Mouse (Mus musculus) midbrain, embryonic 11.5 days (tissue): ENCODE measurements around the gene Tnpo1. TPM values are rescaled to one million over a fixed set of nuclear protein-coding genes. Genes with fewer than 3 reads are reported as not detected.

Experiments
- ATAC-seq: fragments of 200-750 bp; cut with Nextera tagmentation; 2 replicates; pipeline ENCODE4 v1.8.0; 2017; ENCODE audit warnings: moderate TSS enrichment, moderate library complexity; ENCODE audit not compliant: low FRiP score
- DNase-seq: peaks from one replicate; pipeline ENCODE4 v3.0.0; 2015; ENCODE audit warnings: low spot score; ENCODE audit errors: missing footprints
- H3K27ac ChIP-seq: fragments of 300-500 bp; sonication (generic); 2 replicates; pipeline ENCODE4 v1.5.1; 2014; ENCODE audit warnings: low read depth, low read length
- H3K27me3 ChIP-seq: fragments of 300-500 bp; sonication (generic); 2 replicates; pipeline ENCODE4 v1.6.1; 2014; ENCODE audit warnings: mild to moderate bottlenecking, low read length, moderate library complexity, mixed read lengths; ENCODE audit not compliant: control insufficient read depth, insufficient read depth
- H3K36me3 ChIP-seq: fragments of 300-500 bp; sonication (generic); 2 replicates; pipeline ENCODE4 v1.6.1; 2014; ENCODE audit warnings: mild to moderate bottlenecking, low read length, moderate library complexity, mixed read lengths; ENCODE audit not compliant: control insufficient read depth, insufficient read depth
- H3K4me1 ChIP-seq: fragments of 300-500 bp; sonication (generic); 2 replicates; pipeline ENCODE4 v1.6.1; 2014; ENCODE audit warnings: low read length; ENCODE audit not compliant: control insufficient read depth, insufficient read depth
- H3K4me2 ChIP-seq: fragments of 300-500 bp; sonication (generic); 2 replicates; pipeline ENCODE4 v1.6.1; 2014; ENCODE audit warnings: mild to moderate bottlenecking, moderate library complexity
- H3K4me3 ChIP-seq: fragments of 300-500 bp; sonication (generic); 2 replicates; pipeline ENCODE4 v1.5.1; 2014; ENCODE audit warnings: low read depth, low read length
- H3K9ac ChIP-seq: fragments of 300-500 bp; sonication (generic); 2 replicates; pipeline ENCODE4 v1.6.1; 2014; ENCODE audit warnings: low read length
- H3K9me3 ChIP-seq: fragments of 300-500 bp; sonication (generic); 2 replicates; pipeline ENCODE4 v1.6.1; 2016; ENCODE audit warnings: low read length; ENCODE audit not compliant: control insufficient read depth
- WGBS: fragments of 180-500 bp; shearing (Covaris S2); extraction: QIAGEN DNeasy Blood & Tissue Kit; methylation state at CpG from one replicate; pipeline ENCODE4 v1.1.7; 2014; 5-methylcytosine and 5-hydroxymethylcytosine counted together
- polyA plus RNA-seq: library from polyadenylated mRNA; unstranded; fragments of >200 nt; fragmentation: Nextera tagmentation; extraction: Ambion mirVana; gene quantifications from 2 replicates; pipeline ENCODE4 v1.2.1, GENCODE M21; 2014

The Tnpo1 gene
- polyA plus RNA-seq, 1 experiment from 2014 or later: 63.1 TPM

GRCm38 (mm10) chr13:98920300-98920699 lies 5.9 kb downstream of the Tnpo1 start:
- DNase-seq (no peak), ATAC-seq (no peak)
- Histone ChIP-seq H3K9ac (no peak overlapping the region), H3K4me2 (no peak overlapping the region), H3K36me3 (peaks cover 19% of the 10 kb centered on the region), H3K4me1 (peaks cover 9% of the 10 kb centered on the region; the same call in 1 of the 2 replicates), H3K4me3 (no peak overlapping the region), H3K27me3 (no peaks in the 10 kb centered on the region), H3K27ac (no peak overlapping the region), H3K9me3 (peaks cover 3% of the 10 kb centered on the region; the same call in 1 of the 2 replicates)
- WGBS: 97% methylated on average over 3 of the region's 3 CpGs

GRCm38 (mm10) chr13:98919695-98920094 lies 6.5 kb downstream of the Tnpo1 start:
- Histone ChIP-seq H3K4me1 (peaks cover 7% of the 10 kb centered on the region; the same call in 1 of the 2 replicates), H3K4me2 (no peak overlapping the region), H3K36me3 (peaks cover 19% of the 10 kb centered on the region), H3K9me3 (peaks cover 3% of the 10 kb centered on the region; the same call in 1 of the 2 replicates), H3K27ac (no peak overlapping the region), H3K27me3 (no peaks in the 10 kb centered on the region), H3K9ac (no peak overlapping the region), H3K4me3 (no peak overlapping the region)
- WGBS: 89% methylated on average over 8 of the region's 8 CpGs
- ATAC-seq (no peak), DNase-seq (no peak)

GRCm38 (mm10) chr13:98917851-98918250 lies 8.3 kb downstream of the Tnpo1 start:
- Histone ChIP-seq H3K4me2 (no peak overlapping the region), H3K36me3 (peaks cover 17% of the 10 kb centered on the region), H3K9ac (no peak overlapping the region), H3K4me1 (peaks cover 11% of the 10 kb centered on the region; the same call in 1 of the 2 replicates), H3K9me3 (peaks cover 3% of the 10 kb centered on the region; the same call in 1 of the 2 replicates), H3K4me3 (no peak overlapping the region), H3K27ac (no peak overlapping the region), H3K27me3 (no peaks in the 10 kb centered on the region)
- DNase-seq (no peak), ATAC-seq (no peak)
- 90% methylated on average over 2 of the region's 2 CpGs for WGBS

- H3K9ac ChIP-seq: no peak overlapping the region
- H3K27me3 ChIP-seq: no peaks in the 10 kb centered on the region
- H3K4me3 ChIP-seq: no peak overlapping the region
- H3K36me3 ChIP-seq: peaks cover 2% of the 10 kb centered on the region; the same call in 1 of the 2 replicates
- ATAC-seq: no peak
- no peaks in the 10 kb centered on the region for H3K9me3 ChIP-seq
- H3K4me1 ChIP-seq: peaks cover 17% of the 10 kb centered on the region; the same call in 1 of the 2 replicates
- H3K27ac ChIP-seq: no peak overlapping the region
- DNase-seq: no peak
- WGBS: 86% methylated on average over 4 of the region's 4 CpGs
- no peak overlapping the region for H3K4me2 ChIP-seq
These were observed 10.6 kb downstream of the Tnpo1 start for GRCm38 (mm10) chr13:98915591-98915990.

GRCm38 (mm10) chr13:98914844-98915212 lies 11.4 kb downstream of the Tnpo1 start:
- H3K4me2 ChIP-seq: no peak overlapping the region
- no peak overlapping the region for H3K4me3 ChIP-seq
- DNase-seq: no peak
- WGBS: 75% methylated on average over 5 of the region's 5 CpGs
- no peak for ATAC-seq
- peaks cover 2% of the 10 kb centered on the region; the same call in 1 of the 2 replicates for H3K36me3 ChIP-seq
- no peak overlapping the region for H3K27ac ChIP-seq
- no peak overlapping the region for H3K9ac ChIP-seq
- H3K4me1 ChIP-seq: peaks cover 17% of the 10 kb centered on the region; the same call in 1 of the 2 replicates
- H3K27me3 ChIP-seq: no peaks in the 10 kb centered on the region
- no peaks in the 10 kb centered on the region for H3K9me3 ChIP-seq

GRCm38 (mm10) chr13:98914010-98914843 lies 12.0 kb downstream of the Tnpo1 start:
- Histone ChIP-seq H3K4me2 (no peak overlapping the region), H3K9me3 (no peaks in the 10 kb centered on the region), H3K4me3 (no peak overlapping the region), H3K36me3 (peaks cover 2% of the 10 kb centered on the region; the same call in 1 of the 2 replicates), H3K9ac (no peak overlapping the region), H3K4me1 (peaks cover 17% of the 10 kb centered on the region; the same call in 1 of the 2 replicates), H3K27me3 (no peaks in the 10 kb centered on the region), H3K27ac (no peak overlapping the region)
- ATAC-seq (no peak), DNase-seq (no peak)
- 73% methylated on average over 14 of the region's 14 CpGs for WGBS

GRCm38 (mm10) chr13:98913196-98913595 lies 13.0 kb downstream of the Tnpo1 start:
- no peak overlapping the region for H3K4me3 ChIP-seq
- no peak overlapping the region for H3K27ac ChIP-seq
- H3K4me2 ChIP-seq: no peak overlapping the region
- H3K4me1 ChIP-seq: peaks cover 17% of the 10 kb centered on the region; the same call in 1 of the 2 replicates
- peaks cover 2% of the 10 kb centered on the region; the same call in 1 of the 2 replicates for H3K36me3 ChIP-seq
- H3K9me3 ChIP-seq: no peaks in the 10 kb centered on the region
- 73% methylated on average over 7 of the region's 7 CpGs for WGBS
- no peak overlapping the region for H3K9ac ChIP-seq
- H3K27me3 ChIP-seq: no peaks in the 10 kb centered on the region
- DNase-seq (no peak), ATAC-seq (no peak)

- 79% methylated on average over 8 of the region's 8 CpGs for WGBS
- Histone ChIP-seq H3K4me3 (no peak overlapping the region), H3K4me2 (no peak overlapping the region), H3K27me3 (no peaks in the 10 kb centered on the region), H3K4me1 (peaks cover 17% of the 10 kb centered on the region; the same call in 1 of the 2 replicates), H3K36me3 (peaks cover under 1% of the 10 kb centered on the region; the same call in 1 of the 2 replicates), H3K27ac (no peak overlapping the region), H3K9me3 (no peaks in the 10 kb centered on the region), H3K9ac (no peak overlapping the region)
- ATAC-seq: no peak
- no peak for DNase-seq
These were observed 13.6 kb downstream of the Tnpo1 start for GRCm38 (mm10) chr13:98912602-98913001.

GRCm38 (mm10) chr13:98910801-98911200 lies 15.4 kb downstream of the Tnpo1 start:
- no peaks in the 10 kb centered on the region; the same call in 1 of the 2 replicates for H3K27me3 ChIP-seq
- H3K9me3 ChIP-seq: no peaks in the 10 kb centered on the region
- H3K36me3 ChIP-seq: no peaks in the 10 kb centered on the region
- no peak for ATAC-seq
- H3K9ac ChIP-seq: no peak overlapping the region
- no peak for DNase-seq
- 67% methylated on average over 3 of the region's 3 CpGs for WGBS
- H3K27ac ChIP-seq: no peak overlapping the region
- no peak overlapping the region for H3K4me2 ChIP-seq
- H3K4me3 ChIP-seq: no peak overlapping the region
- H3K4me1 ChIP-seq: peaks cover 15% of the 10 kb centered on the region; the same call in 1 of the 2 replicates
